Mouse (Mus musculus): ENCODE results near the gene Wipf1. TPM values are rescaled to one million over a fixed set of nuclear protein-coding genes. Genes with fewer than 3 reads are reported as not detected.

Wipf1 gene
- total and polyA plus RNA-seq, 2 experiments from 2014 or later = 1.7 to 2.9 TPM

DNA sequence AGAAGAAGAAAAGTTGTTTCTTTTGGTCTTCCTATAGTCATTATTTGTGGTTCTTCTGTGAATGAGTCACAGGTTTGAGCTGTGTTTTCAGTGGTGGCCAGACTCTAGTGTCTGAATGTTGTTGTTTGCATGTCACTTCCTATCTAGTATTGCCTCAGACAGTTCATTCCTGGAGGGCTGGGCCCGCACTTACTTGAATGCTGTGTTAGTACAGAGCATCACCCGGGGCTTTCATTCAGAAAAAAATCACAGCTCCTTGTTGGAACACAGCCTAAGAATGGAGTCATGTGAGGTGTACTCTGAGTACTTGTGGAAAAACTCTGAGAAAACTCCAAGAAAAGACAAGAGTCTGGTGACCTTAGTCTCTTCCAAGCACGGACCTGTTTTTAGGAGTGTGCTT lies 23.4 kb upstream of the Wipf1 start:
- H3K4me3 ChIP-seq (ENCODE audit: low read depth, low read length) = no peak overlapping the region
- H3K4me1 ChIP-seq (ENCODE audit: control insufficient read depth, insufficient read depth) = no peaks in the 10 kb centered on the region
- H3K4me2 ChIP-seq (ENCODE audit: low read depth, low read length) = no peak overlapping the region
- H3K36me3 ChIP-seq (replicated peaks; ENCODE audit: control insufficient read depth, insufficient read depth, low read length) = no peaks in the 10 kb centered on the region
- WGBS = 68% methylated on average over 3 of the region's 3 CpGs
- H3K9ac ChIP-seq (replicated peaks; ENCODE audit: low read depth, low read length) = no peak overlapping the region
- no peaks in the 10 kb centered on the region for H3K27me3 ChIP-seq (ENCODE audit: control insufficient read depth, insufficient read depth, low read length)
- no peak overlapping the region for H3K27ac ChIP-seq (ENCODE audit: low read depth)
- ATAC-seq (ENCODE audit: insufficient read depth, low read depth) = no peak
- no peak for TF ChIP-seq CTCF (IDR thresholded peaks at IDR 0.05; ENCODE audit: low read depth)
- no peaks in the 10 kb centered on the region for H3K9me3 ChIP-seq (replicated peaks; ENCODE audit: control insufficient read depth, low read length)
- no peak for DNase-seq (ENCODE audit: low spot score)

DNA sequence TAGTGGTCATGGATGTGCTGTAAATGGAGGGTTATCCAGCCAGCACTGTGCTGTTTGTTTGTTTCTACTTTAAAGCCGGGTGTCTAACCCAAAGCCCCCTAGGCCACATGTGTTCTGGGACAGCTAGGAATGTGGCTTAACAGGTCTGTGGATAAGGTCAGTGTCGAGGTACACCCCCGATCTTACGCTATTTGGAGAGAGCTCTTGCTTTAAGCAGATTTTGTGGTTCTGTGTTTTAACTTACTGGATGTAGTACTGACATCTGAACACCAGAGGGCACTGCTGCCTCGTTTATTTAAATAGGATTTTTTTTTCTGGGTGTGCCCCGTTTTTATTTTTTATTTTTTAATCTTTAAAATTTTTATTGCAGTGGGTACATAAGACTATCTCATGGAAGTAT lies 21.2 kb upstream of the Wipf1 start:
- Histone ChIP-seq H3K4me3 (ENCODE audit: low read depth, low read length) (no peak overlapping the region), H3K4me2 (ENCODE audit: low read depth, low read length) (no peak overlapping the region), H3K9ac (replicated peaks; ENCODE audit: low read depth, low read length) (no peak overlapping the region), H3K36me3 (replicated peaks; ENCODE audit: control insufficient read depth, insufficient read depth, low read length) (no peaks in the 10 kb centered on the region), H3K27me3 (ENCODE audit: control insufficient read depth, insufficient read depth, low read length) (no peaks in the 10 kb centered on the region), H3K27ac (ENCODE audit: low read depth) (no peak overlapping the region), H3K4me1 (ENCODE audit: control insufficient read depth, insufficient read depth) (no peaks in the 10 kb centered on the region), H3K9me3 (replicated peaks; ENCODE audit: control insufficient read depth, low read length) (no peaks in the 10 kb centered on the region)
- ATAC-seq (ENCODE audit: insufficient read depth, low read depth) = no peak
- TF ChIP-seq EP300 (IDR thresholded peaks at IDR 0.05; ENCODE audit: low read depth) (no peak), CTCF (IDR thresholded peaks at IDR 0.05; ENCODE audit: low read depth) (peak; percentile 50)
- WGBS = 18% methylated on average over 6 of the region's 6 CpGs
- DNase-seq (ENCODE audit: low spot score) = peak; percentile 39

DNA sequence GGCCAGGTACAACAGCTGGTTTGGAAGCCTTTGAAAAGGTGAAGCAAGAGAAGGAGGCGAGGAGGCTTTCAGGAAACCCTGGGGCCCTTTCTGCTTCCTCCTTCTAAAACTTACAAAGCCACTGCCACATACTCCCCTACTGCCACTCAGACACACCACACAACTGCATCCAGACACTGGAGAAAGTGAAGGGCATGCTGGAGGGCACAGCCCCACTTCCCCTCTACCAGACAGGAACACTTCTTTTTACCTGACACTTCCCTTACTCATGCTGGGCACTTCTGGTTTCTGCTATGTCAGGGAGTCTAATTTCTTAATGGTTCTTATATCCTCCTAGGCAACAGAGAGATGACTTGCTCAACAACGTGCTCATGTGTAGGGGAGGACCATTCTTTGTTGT lies 19.0 kb upstream of the Wipf1 start:
- Histone ChIP-seq H3K4me1 (ENCODE audit: control insufficient read depth, insufficient read depth) (no peaks in the 10 kb centered on the region), H3K36me3 (replicated peaks; ENCODE audit: control insufficient read depth, insufficient read depth, low read length) (no peaks in the 10 kb centered on the region), H3K9me3 (replicated peaks; ENCODE audit: control insufficient read depth, low read length) (no peaks in the 10 kb centered on the region), H3K4me3 (ENCODE audit: low read depth, low read length) (no peak overlapping the region), H3K4me2 (ENCODE audit: low read depth, low read length) (no peak overlapping the region), H3K9ac (replicated peaks; ENCODE audit: low read depth, low read length) (no peak overlapping the region), H3K27me3 (ENCODE audit: control insufficient read depth, insufficient read depth, low read length) (no peaks in the 10 kb centered on the region), H3K27ac (ENCODE audit: low read depth) (no peak overlapping the region)
- 57% methylated on average over 2 of the region's 2 CpGs for WGBS
- ATAC-seq (ENCODE audit: insufficient read depth, low read depth) (no peak), DNase-seq (ENCODE audit: low spot score) (no peak)
- TF ChIP-seq CTCF (IDR thresholded peaks at IDR 0.05; ENCODE audit: low read depth) (no peak), EP300 (IDR thresholded peaks at IDR 0.05; ENCODE audit: low read depth) (no peak)

DNA sequence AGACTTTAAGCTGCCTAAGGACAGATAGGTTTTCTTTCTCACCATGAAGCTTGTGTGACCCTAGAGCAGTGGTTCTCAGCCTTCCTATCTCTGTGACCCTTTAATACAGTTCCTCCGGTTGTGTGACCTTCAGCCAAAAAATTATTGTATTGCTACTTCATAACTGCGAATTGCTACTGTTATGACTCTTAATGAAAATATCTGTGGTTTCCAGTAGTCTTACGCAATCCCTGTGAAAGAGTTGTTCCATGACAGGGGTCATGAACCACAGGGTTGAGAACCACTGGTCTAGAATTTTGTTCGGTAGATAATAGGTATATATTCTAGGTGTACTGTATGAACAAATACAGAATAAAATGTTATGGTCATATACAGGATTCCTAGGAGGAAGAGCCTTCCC lies 17.7 kb upstream of the Wipf1 start:
- H3K9me3 ChIP-seq (replicated peaks; ENCODE audit: control insufficient read depth, low read length) = no peaks in the 10 kb centered on the region
- TF ChIP-seq CTCF (IDR thresholded peaks at IDR 0.05; ENCODE audit: low read depth) = no peak
- TF ChIP-seq EP300 (IDR thresholded peaks at IDR 0.05; ENCODE audit: low read depth) = no peak
- H3K36me3 ChIP-seq (replicated peaks; ENCODE audit: control insufficient read depth, insufficient read depth, low read length) = no peaks in the 10 kb centered on the region
- ATAC-seq (ENCODE audit: insufficient read depth, low read depth) (no peak), DNase-seq (ENCODE audit: low spot score) (no peak)
- H3K27ac ChIP-seq (ENCODE audit: low read depth) = no peak overlapping the region
- H3K4me2 ChIP-seq (ENCODE audit: low read depth, low read length) = no peak overlapping the region
- 82% methylated on average over 4 of the region's 4 CpGs for WGBS
- no peak overlapping the region for H3K4me3 ChIP-seq (ENCODE audit: low read depth, low read length)
- H3K27me3 ChIP-seq (ENCODE audit: control insufficient read depth, insufficient read depth, low read length) = no peaks in the 10 kb centered on the region
- no peaks in the 10 kb centered on the region for H3K4me1 ChIP-seq (ENCODE audit: control insufficient read depth, insufficient read depth)
- no peak overlapping the region for H3K9ac ChIP-seq (replicated peaks; ENCODE audit: low read depth, low read length)

DNA sequence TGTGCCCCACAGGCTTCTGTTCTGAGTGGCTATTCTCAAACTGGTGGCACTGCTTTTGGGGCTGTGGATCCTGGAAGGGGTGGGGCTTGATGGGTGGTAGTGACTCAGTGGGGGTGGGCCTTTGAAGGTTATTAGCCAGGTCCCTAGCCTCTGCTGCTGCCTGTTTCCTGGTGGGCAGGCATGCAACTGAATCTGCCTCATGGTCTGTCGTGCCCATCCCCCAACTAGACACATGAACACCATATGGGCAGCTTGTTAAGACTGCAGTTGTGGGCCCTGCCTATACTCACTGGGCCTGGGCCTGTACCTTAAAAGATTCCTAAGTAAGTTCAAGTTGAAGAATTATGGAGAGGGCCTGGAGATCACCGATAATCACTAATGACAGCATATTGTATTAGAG lies 16.0 kb upstream of the Wipf1 start:
- Histone ChIP-seq H3K4me1 (ENCODE audit: control insufficient read depth, insufficient read depth) (peaks cover 2% of the 10 kb centered on the region; the same call in 1 of the 2 replicates), H3K9ac (replicated peaks; ENCODE audit: low read depth, low read length) (no peak overlapping the region), H3K4me2 (ENCODE audit: low read depth, low read length) (no peak overlapping the region), H3K36me3 (replicated peaks; ENCODE audit: control insufficient read depth, insufficient read depth, low read length) (no peaks in the 10 kb centered on the region), H3K27me3 (ENCODE audit: control insufficient read depth, insufficient read depth, low read length) (no peaks in the 10 kb centered on the region), H3K4me3 (ENCODE audit: low read depth, low read length) (no peak overlapping the region), H3K27ac (ENCODE audit: low read depth) (no peak overlapping the region), H3K9me3 (replicated peaks; ENCODE audit: control insufficient read depth, low read length) (no peaks in the 10 kb centered on the region)
- 73% methylated on average over 2 of the region's 2 CpGs for WGBS
- no peak for TF ChIP-seq CTCF (IDR thresholded peaks at IDR 0.05; ENCODE audit: low read depth)
- TF ChIP-seq EP300 (IDR thresholded peaks at IDR 0.05; ENCODE audit: low read depth) = no peak
- no peak for DNase-seq (ENCODE audit: low spot score)
- no peak for ATAC-seq (ENCODE audit: insufficient read depth, low read depth)

DNA sequence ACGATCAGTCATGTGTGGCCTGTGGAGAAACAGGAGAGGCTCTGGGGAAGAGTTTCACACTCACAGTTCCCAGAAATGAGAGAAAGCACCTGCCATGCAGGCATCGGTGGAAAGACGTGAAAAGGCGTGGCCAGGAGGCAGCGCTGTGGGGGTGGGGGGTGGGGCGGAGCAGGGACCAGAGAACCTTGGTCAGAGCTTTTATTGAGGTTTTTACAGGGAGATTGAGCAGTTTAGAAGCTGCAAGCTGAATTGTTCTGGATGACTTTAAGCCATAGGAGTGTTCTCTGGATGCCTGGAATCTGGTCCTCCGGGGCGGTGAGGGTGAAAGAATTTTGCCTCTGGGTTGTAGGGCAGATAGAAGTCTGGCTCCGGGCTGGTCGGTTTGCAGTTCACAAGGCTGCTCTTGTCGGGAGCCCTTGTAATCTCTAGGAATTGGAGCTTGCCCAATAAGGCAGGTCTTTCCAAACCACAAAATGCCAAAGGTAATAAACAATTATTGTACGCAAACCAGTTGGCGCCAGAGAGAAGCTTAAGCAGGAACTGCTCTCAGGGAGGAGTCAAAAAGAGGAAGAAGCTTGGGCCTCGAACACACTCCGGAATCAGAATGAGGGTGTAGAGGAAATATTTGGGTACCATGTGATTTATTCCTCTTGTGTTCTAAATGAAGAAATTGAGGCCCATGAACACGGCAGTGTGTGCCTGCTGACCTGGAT lies 11.1 kb upstream of the Wipf1 start:
- DNase-seq (ENCODE audit: low spot score) (no peak), ATAC-seq (ENCODE audit: insufficient read depth, low read depth) (no peak)
- Histone ChIP-seq H3K27ac (ENCODE audit: low read depth) (no peak overlapping the region), H3K9me3 (replicated peaks; ENCODE audit: control insufficient read depth, low read length) (no peaks in the 10 kb centered on the region), H3K27me3 (ENCODE audit: control insufficient read depth, insufficient read depth, low read length) (peaks cover 3% of the 10 kb centered on the region; the same call in 1 of the 2 replicates), H3K4me2 (ENCODE audit: low read depth, low read length) (peak overlapping the region; percentile 40; the same call in 1 of the 2 replicates), H3K4me3 (ENCODE audit: low read depth, low read length) (peak overlapping the region; percentile 8; the same call in 1 of the 2 replicates), H3K36me3 (replicated peaks; ENCODE audit: control insufficient read depth, insufficient read depth, low read length) (no peaks in the 10 kb centered on the region), H3K4me1 (ENCODE audit: control insufficient read depth, insufficient read depth) (peaks cover 5% of the 10 kb centered on the region; the same call in 1 of the 2 replicates), H3K9ac (replicated peaks; ENCODE audit: low read depth, low read length) (no peak overlapping the region)
- TF ChIP-seq EP300 (IDR thresholded peaks at IDR 0.05; ENCODE audit: low read depth) (no peak), CTCF (IDR thresholded peaks at IDR 0.05; ENCODE audit: low read depth) (no peak)
- 24% methylated on average over 16 of the region's 16 CpGs for WGBS

Measured in heart, postnatal 0 days (tissue).